Mouse (Mus musculus) limb, embryonic 10.5 days (tissue): ENCODE results near the gene Supt6. TPM values are rescaled to one million over a fixed set of nuclear protein-coding genes. Genes with fewer than 3 reads are reported as not detected.
"Not testable (repeated sequence)": the region's sequence is repeated elsewhere in the genome, so short reads cannot be mapped to it uniquely, and the experiment has no call there.

Experiments
- DNase-seq: peaks from one replicate; pipeline ENCODE4 v3.0.0-alpha.2; 2017; ENCODE audit warnings: low spot score
- H3K27ac ChIP-seq: fragments of 300-500 bp; sonication (generic); 2 replicates; pipeline ENCODE4 v1.5.1; 2016; ENCODE audit warnings: mild to moderate bottlenecking
- H3K27me3 ChIP-seq: fragments of 300-500 bp; sonication (generic); 2 replicates; pipeline ENCODE4 v1.6.1; 2016; ENCODE audit warnings: low read depth, mild to moderate bottlenecking; ENCODE audit not compliant: poor library complexity, severe bottlenecking
- H3K36me3 ChIP-seq: fragments of 300-500 bp; sonication (generic); 2 replicates; pipeline ENCODE4 v1.6.1; 2016; ENCODE audit warnings: mild to moderate bottlenecking, moderate library complexity
- H3K4me1 ChIP-seq: fragments of 300-500 bp; sonication (generic); 2 replicates; pipeline ENCODE4 v1.6.1; 2016
- H3K4me3 ChIP-seq: fragments of 300-500 bp; sonication (generic); 2 replicates; pipeline ENCODE4 v1.5.1; 2016; ENCODE audit warnings: mild to moderate bottlenecking, moderate library complexity
- H3K9me3 ChIP-seq: fragments of 300-500 bp; sonication (generic); replicated peaks from 2 replicates; pipeline ENCODE4 v1.6.1; 2016; ENCODE audit warnings: mild to moderate bottlenecking
- WGBS: fragments of 180-500 bp; shearing (Covaris S2); methylation state at CpG from one replicate; pipeline ENCODE4 v1.1.7; 2016; 5-methylcytosine and 5-hydroxymethylcytosine counted together
- polyA plus RNA-seq: library from polyadenylated mRNA; unstranded; fragments of >200 nt; fragmentation: Nextera tagmentation; extraction: Ambion mirVana; gene quantifications from 2 replicates; pipeline ENCODE4 v1.2.1, GENCODE M21; 2016

Supt6 gene
- polyA plus RNA-seq, 1 experiment from 2014 or later, result 41.6 TPM

GRCm38 (mm10) chr11:78188331-78189233 lies 57.2 kb downstream of the Supt6 start, which contains the start of gene Rab34:
Rab34 (plus strand) TSS chr11:78188430.
- peak within 1 kb of the TSS; percentile 100 for H3K27ac ChIP-seq
- H3K36me3 ChIP-seq, result peaks cover 35% of the 10 kb centered on the region
- H3K4me1 ChIP-seq, result peaks cover 30% of the 10 kb centered on the region
- WGBS, result under 1% methylated on average over 78 of the region's 80 CpGs
- peak within 1 kb of the TSS; percentile 86 for H3K4me3 ChIP-seq
- no peaks in the 10 kb centered on the region for H3K27me3 ChIP-seq
- peak; percentile 92 for DNase-seq
- no peaks in the 10 kb centered on the region for H3K9me3 ChIP-seq

- Histone ChIP-seq H3K4me1 (peaks cover 43% of the 10 kb centered on the region), H3K36me3 (peaks cover 29% of the 10 kb centered on the region)
- not testable (repeated sequence) for H3K9me3 ChIP-seq, H3K27me3 ChIP-seq, H3K27ac ChIP-seq, H3K4me3 ChIP-seq, DNase-seq
- WGBS, result 95% methylated on average over 6 of the region's 6 CpGs
Measured at GRCm38 (mm10) chr11:78184702-78185101, 61.1 kb downstream of the Supt6 start.

- Histone ChIP-seq H3K9me3 (no peaks in the 10 kb centered on the region), H3K36me3 (peaks cover 36% of the 10 kb centered on the region), H3K4me3 (peak overlapping the region; percentile 96), H3K27me3 (no peaks in the 10 kb centered on the region), H3K4me1 (peaks cover 45% of the 10 kb centered on the region), H3K27ac (peak overlapping the region; percentile 98)
- DNase-seq, result no peak
- WGBS, result 52% methylated on average over 10 of the region's 10 CpGs
Measured at GRCm38 (mm10) chr11:78183884-78184514, 61.8 kb downstream of the Supt6 start.

GRCm38 (mm10) chr11:78182961-78183844 lies 62.6 kb downstream of the Supt6 start, which contains the start of gene Rpl23a:
Rpl23a (minus strand) TSS chr11:78183584.
- Histone ChIP-seq H3K27me3 (no peaks in the 10 kb centered on the region), H3K36me3 (peaks cover 39% of the 10 kb centered on the region), H3K9me3 (no peaks in the 10 kb centered on the region), H3K4me3 (peak within 1 kb of the TSS; percentile 96), H3K27ac (peak within 1 kb of the TSS; percentile 98), H3K4me1 (peaks cover 53% of the 10 kb centered on the region)
- DNase-seq, result peak; percentile 80
- WGBS, result under 1% methylated on average over 38 of the region's 38 CpGs

GRCm38 (mm10) chr11:78182450-78182849 lies 63.3 kb downstream of the Supt6 start:
- WGBS, result 9% methylated on average over 7 of the region's 7 CpGs

GRCm38 (mm10) chr11:78181830-78182357 lies 63.9 kb downstream of the Supt6 start:
- Histone ChIP-seq H3K36me3 (peaks cover 39% of the 10 kb centered on the region), H3K4me1 (peaks cover 62% of the 10 kb centered on the region), H3K27me3 (no peaks in the 10 kb centered on the region), H3K9me3 (no peaks in the 10 kb centered on the region), H3K4me3 (peak overlapping the region; percentile 96), H3K27ac (peak overlapping the region; percentile 98)
- DNase-seq, result no peak
- WGBS, result 51% methylated on average over 2 of the region's 2 CpGs

More at GRCm38 (mm10) chr11:78182450-78182849, 63.3 kb downstream of the Supt6 start:
- Histone ChIP-seq H3K36me3 (peaks cover 39% of the 10 kb centered on the region), H3K27ac (peak overlapping the region; percentile 98), H3K4me1 (peaks cover 57% of the 10 kb centered on the region), H3K27me3 (no peaks in the 10 kb centered on the region), H3K4me3 (peak overlapping the region; percentile 96), H3K9me3 (no peaks in the 10 kb centered on the region)
- no peak for DNase-seq

GRCm38 (mm10) chr11:78180081-78180761 lies 65.6 kb downstream of the Supt6 start:
- Histone ChIP-seq H3K27ac (no peak overlapping the region), H3K9me3 (no peaks in the 10 kb centered on the region), H3K4me3 (peak overlapping the region; percentile 61), H3K27me3 (no peaks in the 10 kb centered on the region), H3K4me1 (peaks cover 71% of the 10 kb centered on the region), H3K36me3 (peaks cover 39% of the 10 kb centered on the region)
- DNase-seq, result no peak
- 83% methylated on average over 6 of the region's 6 CpGs for WGBS

GRCm38 (mm10) chr11:78179438-78179999 lies 66.3 kb downstream of the Supt6 start:
- Histone ChIP-seq H3K4me3 (peak overlapping the region; percentile 61), H3K36me3 (peaks cover 39% of the 10 kb centered on the region), H3K27ac (peak overlapping the region; percentile 90), H3K9me3 (no peaks in the 10 kb centered on the region), H3K4me1 (peaks cover 71% of the 10 kb centered on the region), H3K27me3 (no peaks in the 10 kb centered on the region)
- WGBS, result 30% methylated on average over 8 of the region's 8 CpGs
- DNase-seq, result no peak

- WGBS, result 2% methylated on average over 29 of the region's 29 CpGs
- peaks cover 66% of the 10 kb centered on the region for H3K4me1 ChIP-seq
- peak; percentile 68 for DNase-seq
- H3K27ac ChIP-seq, result peak overlapping the region; percentile 90
- no peaks in the 10 kb centered on the region for H3K27me3 ChIP-seq
- peaks cover 39% of the 10 kb centered on the region for H3K36me3 ChIP-seq
- H3K4me3 ChIP-seq, result peak overlapping the region; percentile 61
- no peaks in the 10 kb centered on the region for H3K9me3 ChIP-seq
Measured at GRCm38 (mm10) chr11:78178859-78179437, 66.8 kb downstream of the Supt6 start.

- Histone ChIP-seq H3K9me3 (no peaks in the 10 kb centered on the region), H3K4me3 (peak overlapping the region; percentile 61), H3K4me1 (peaks cover 63% of the 10 kb centered on the region), H3K27me3 (no peaks in the 10 kb centered on the region), H3K36me3 (peaks cover 39% of the 10 kb centered on the region), H3K27ac (peak overlapping the region; percentile 90)
- WGBS, result under 1% methylated on average over 70 of the region's 84 CpGs
- peak; percentile 96 for DNase-seq
Measured at GRCm38 (mm10) chr11:78177903-78178858, 67.6 kb downstream of the Supt6 start.
